ENCODE assay signal across 28 mouse cellular contexts in the genomic region with DNA sequence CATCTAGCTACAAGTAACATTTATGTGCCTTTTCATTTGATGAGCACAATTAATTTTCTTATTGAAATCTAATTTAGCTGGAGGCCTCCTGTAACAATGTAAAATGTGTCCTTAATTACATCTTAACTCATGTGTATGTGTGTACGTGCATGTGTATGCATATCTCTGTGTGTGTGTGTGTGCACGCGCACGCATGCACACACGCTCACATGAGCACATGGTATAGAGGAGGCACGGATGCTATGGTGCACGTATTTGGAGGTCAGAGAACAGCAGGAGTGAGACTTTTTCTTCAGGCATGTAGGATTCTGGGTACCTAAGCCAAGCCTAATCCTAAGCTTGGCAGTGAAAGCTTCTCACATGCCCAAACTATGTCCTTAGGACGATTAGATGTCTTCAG.
"Had no signal": no experiment of that assay in that cellular context is flagged by ENCODE, and none has a peak within 500 bp of the region (broad histone marks: within the 10 kb centered on the region; RNA-seq: fewer than 3 reads in every experiment).

No protein-coding gene starts in this region.

- H3K9me3 ChIP-seq: embryonic facial prominence, embryonic 10.5 days; embryonic facial prominence, embryonic 12.5 days; embryonic facial prominence, embryonic 13.5 days; embryonic facial prominence, embryonic 15.5 days; forebrain, embryonic 10.5 days; forebrain, embryonic 12.5 days; forebrain, embryonic 13.5 days; forebrain, embryonic 15.5 days had no signal

- H3K27ac ChIP-seq: embryonic facial prominence, embryonic 10.5 days; embryonic facial prominence, embryonic 12.5 days; embryonic facial prominence, embryonic 15.5 days; forebrain, embryonic 10.5 days; forebrain, embryonic 12.5 days; forebrain, embryonic 13.5 days; forebrain, embryonic 15.5 days; gastrocnemius, adult 2 months had no signal

- H3K36me3 ChIP-seq: embryonic facial prominence, embryonic 10.5 days; embryonic facial prominence, embryonic 12.5 days; embryonic facial prominence, embryonic 13.5 days; embryonic facial prominence, embryonic 15.5 days; forebrain, embryonic 10.5 days; forebrain, embryonic 12.5 days; forebrain, embryonic 15.5 days had no signal

- H3K4me1 ChIP-seq: embryonic facial prominence, embryonic 12.5 days; embryonic facial prominence, embryonic 15.5 days; forebrain, embryonic 10.5 days; forebrain, embryonic 12.5 days; forebrain, embryonic 13.5 days; forebrain, embryonic 15.5 days had no signal

- H3K4me2 ChIP-seq: embryonic facial prominence, embryonic 12.5 days; embryonic facial prominence, embryonic 13.5 days; embryonic facial prominence, embryonic 15.5 days; forebrain, embryonic 12.5 days; forebrain, embryonic 13.5 days; forebrain, embryonic 15.5 days had no signal

- H3K9ac ChIP-seq: embryonic facial prominence, embryonic 12.5 days; embryonic facial prominence, embryonic 13.5 days; embryonic facial prominence, embryonic 15.5 days; forebrain, embryonic 12.5 days; forebrain, embryonic 13.5 days; forebrain, embryonic 15.5 days; forebrain, postnatal 0 days had no signal

- DNase-seq: cerebellum, adult 2 months; cerebellum, adult 8-10 months; cerebellum, adult 9-10 months; cerebellum, adult 9-11 months; cerebellum, postnatal 10 days; cerebellum, postnatal 14 days; cerebellum, postnatal 25 days; cerebellum, postnatal 36 days; embryo, embryonic 11 days; forebrain, postnatal 0 days; gastrocnemius, adult 2 months; gastrocnemius, postnatal 10 days; gastrocnemius, postnatal 14 days; gastrocnemius, postnatal 25 days; gastrocnemius, postnatal 36 days; heart, adult 11 months; heart, adult 18-20 months had no signal

- H3K27me3 ChIP-seq: embryonic facial prominence, embryonic 12.5 days; embryonic facial prominence, embryonic 13.5 days; embryonic facial prominence, embryonic 15.5 days; forebrain, embryonic 12.5 days; forebrain, embryonic 13.5 days; forebrain, embryonic 15.5 days had no signal

- ATAC-seq: forebrain, embryonic 13.5 days; forebrain, embryonic 14.5 days; forebrain, embryonic 15.5 days; forebrain, embryonic 16.5 days; forebrain, postnatal 0 days had no signal

- H3K4me3 ChIP-seq: embryonic facial prominence, embryonic 10.5 days; embryonic facial prominence, embryonic 12.5 days; embryonic facial prominence, embryonic 13.5 days; embryonic facial prominence, embryonic 15.5 days; erythroblast, embryonic 14.5 days; forebrain, embryonic 10.5 days; forebrain, embryonic 12.5 days; forebrain, embryonic 13.5 days; forebrain, embryonic 15.5 days; gastrocnemius, adult 2 months had no signal
